28 mouse cellular contexts compared by ENCODE assay signal in genomic region chr8:7799221-7799620, GRCm38 (mm10).
DNase-seq lines count a peak whose midpoint lies in the region; ATAC-seq and TF ChIP-seq lines count a peak whose summit lies in the region.
"Had no signal": no experiment of that assay in that cellular context is flagged by ENCODE, and none has a peak within 500 bp of the region (broad histone marks: within the 10 kb centered on the region; RNA-seq: fewer than 3 reads in every experiment).

No protein-coding gene starts in this region.

- no peak overlapping the region for H3K9ac ChIP-seq in embryonic facial prominence, embryonic 11.5 days (replicated peaks; ENCODE audit: low read length)
- no peak overlapping the region for H3K9ac ChIP-seq in kidney, embryonic 15.5 days
- no peak overlapping the region for H3K9ac ChIP-seq in lung, embryonic 14.5 days
- H3K9ac ChIP-seq: embryonic facial prominence, embryonic 15.5 days; heart, embryonic 12.5 days; intestine, embryonic 15.5 days; liver, embryonic 15.5 days; midbrain, embryonic 15.5 days; neural tube, embryonic 12.5 days had no signal

- TF ChIP-seq POLR2A in kidney, adult 2 months (IDR thresholded peaks at IDR 0.05; ENCODE audit: low read depth, low read length), result no peak

- no peak for ATAC-seq in embryonic facial prominence, embryonic 11.5 days (replicated peaks; ENCODE audit: insufficient number of reproducible peaks, low FRiP score, low TSS enrichment, low read depth)
- no peak for ATAC-seq in kidney, embryonic 15.5 days (replicated peaks; ENCODE audit: low FRiP score)
- no peak for ATAC-seq in lung, embryonic 14.5 days (ENCODE audit: insufficient read depth)
- ATAC-seq: forebrain, embryonic 14.5 days; hindbrain, embryonic 16.5 days; intestine, embryonic 15.5 days; midbrain, embryonic 15.5 days; Patski had no signal

- WGBS in embryonic facial prominence, embryonic 11.5 days, result 37% methylated on average over 3 of the region's 3 CpGs
- WGBS in embryonic facial prominence, embryonic 10.5 days, result 44% methylated on average over 3 of the region's 3 CpGs
- 71% methylated on average over 3 of the region's 3 CpGs for whole genome bisulfite sequencing in kidney, adult 2 months
- 70% methylated on average over 3 of the region's 3 CpGs for WGBS in kidney, embryonic 15.5 days
- 57% methylated on average over 3 of the region's 3 CpGs for WGBS in lung, embryonic 14.5 days

- H3K4me2 ChIP-seq in embryonic facial prominence, embryonic 11.5 days (ENCODE audit: low read depth, low read length), result no peak overlapping the region
- H3K4me2 ChIP-seq in kidney, embryonic 15.5 days, result no peak overlapping the region
- no peak overlapping the region for H3K4me2 ChIP-seq in lung, embryonic 14.5 days
- H3K4me2 ChIP-seq: embryonic facial prominence, embryonic 15.5 days; heart, embryonic 12.5 days; intestine, embryonic 15.5 days; liver, embryonic 15.5 days; midbrain, embryonic 15.5 days; neural tube, embryonic 12.5 days had no signal

- no peaks in the 10 kb centered on the region for H3K27me3 ChIP-seq in embryonic facial prominence, embryonic 11.5 days (ENCODE audit: control insufficient read depth, insufficient read depth, low read length)
- H3K27me3 ChIP-seq in embryonic facial prominence, embryonic 10.5 days (replicated peaks; ENCODE audit: low read depth, poor library complexity, severe bottlenecking), result no peaks in the 10 kb centered on the region
- H3K27me3 ChIP-seq in kidney, adult 2 months (replicated peaks; ENCODE audit: control insufficient read depth, insufficient read depth, low read length), result no peaks in the 10 kb centered on the region
- no peaks in the 10 kb centered on the region for H3K27me3 ChIP-seq in kidney, embryonic 15.5 days
- no peaks in the 10 kb centered on the region for H3K27me3 ChIP-seq in lung, embryonic 14.5 days (ENCODE audit: insufficient read depth, low read length)
- H3K27me3 ChIP-seq: CH12.LX; embryonic facial prominence, embryonic 15.5 days; heart, embryonic 12.5 days; intestine, embryonic 15.5 days; liver, embryonic 15.5 days; midbrain, embryonic 15.5 days; neural tube, embryonic 12.5 days; Patski had no signal

- peak; percentile 8 for DNase-seq in embryonic facial prominence, embryonic 11.5 days (ENCODE audit: low spot score)
- DNase-seq in embryonic facial prominence, embryonic 10.5 days (ENCODE audit: low spot score), result no peak
- DNase-seq in kidney, adult 2 months, result peak; percentile 10
- DNase-seq in lung, embryonic 14.5 days, result peak; percentile 22
- no peak for DNase-seq in lung, postnatal 14 days
- DNase-seq in kidney, postnatal 4 days, result peak; percentile 10 to 31
- DNase-seq: adrenal gland, adult 8-10 months; B cell, adult 2 months; cerebellum, adult 9-10 months; gastrocnemius, adult 2 months; heart, postnatal 36 days; liver; right cerebral cortex, postnatal 14 days had no signal

- TF ChIP-seq CTCF in kidney, adult 2 months (conservative IDR thresholded peaks at IDR 0.05; ENCODE audit: insufficient read depth, insufficient read length, low read depth, low read length), result no peak
- TF ChIP-seq CTCF in lung, embryonic 14.5 days (IDR thresholded peaks at IDR 0.05; ENCODE audit: low read depth), result no peak

- H3K36me3 ChIP-seq in embryonic facial prominence, embryonic 11.5 days (replicated peaks; ENCODE audit: control insufficient read depth, insufficient read depth, low read depth, low read length), result no peaks in the 10 kb centered on the region
- H3K36me3 ChIP-seq in embryonic facial prominence, embryonic 10.5 days (replicated peaks), result no peaks in the 10 kb centered on the region
- no peaks in the 10 kb centered on the region for H3K36me3 ChIP-seq in kidney, adult 2 months (ENCODE audit: control insufficient read depth, insufficient read depth, low read length)
- H3K36me3 ChIP-seq in kidney, embryonic 15.5 days, result no peaks in the 10 kb centered on the region
- no peaks in the 10 kb centered on the region for H3K36me3 ChIP-seq in lung, embryonic 14.5 days (ENCODE audit: insufficient read depth)
- H3K36me3 ChIP-seq: embryonic facial prominence, embryonic 15.5 days; G1E; heart, embryonic 12.5 days; intestine, embryonic 15.5 days; limb, embryonic 10.5 days; liver, embryonic 15.5 days; midbrain, embryonic 15.5 days; neural tube, embryonic 12.5 days had no signal

- H3K4me3 ChIP-seq in embryonic facial prominence, embryonic 11.5 days (ENCODE audit: low read depth, low read length), result no peak overlapping the region
- H3K4me3 ChIP-seq in embryonic facial prominence, embryonic 10.5 days, result no peak overlapping the region
- H3K4me3 ChIP-seq in kidney, adult 2 months (ENCODE audit: insufficient read depth, low read depth, low read length), result no peak overlapping the region
- no peak overlapping the region for H3K4me3 ChIP-seq in kidney, embryonic 15.5 days (replicated peaks)
- no peak overlapping the region for H3K4me3 ChIP-seq in lung, embryonic 14.5 days (ENCODE audit: low read depth, low read length)
- H3K4me3 ChIP-seq: embryonic facial prominence, embryonic 15.5 days; gastrocnemius, adult 2 months; heart, embryonic 12.5 days; intestine, embryonic 15.5 days; layer of hippocampus, adult 2 months; limb, embryonic 10.5 days; liver, embryonic 15.5 days; midbrain, embryonic 15.5 days; neural tube, embryonic 12.5 days had no signal

- H3K9me3 ChIP-seq in embryonic facial prominence, embryonic 11.5 days (replicated peaks; ENCODE audit: control insufficient read depth, low read length), result no peaks in the 10 kb centered on the region
- no peaks in the 10 kb centered on the region for H3K9me3 ChIP-seq in embryonic facial prominence, embryonic 10.5 days
- H3K9me3 ChIP-seq in kidney, embryonic 15.5 days (replicated peaks), result no peaks in the 10 kb centered on the region
- H3K9me3 ChIP-seq in lung, embryonic 14.5 days (ENCODE audit: low read depth, low read length), result no peaks in the 10 kb centered on the region
- H3K9me3 ChIP-seq: embryonic facial prominence, embryonic 15.5 days; G1E; heart, embryonic 12.5 days; intestine, embryonic 15.5 days; limb, embryonic 10.5 days; liver, embryonic 15.5 days; midbrain, embryonic 15.5 days; neural tube, embryonic 12.5 days had no signal

- no peak overlapping the region for H3K27ac ChIP-seq in embryonic facial prominence, embryonic 11.5 days (replicated peaks; ENCODE audit: low read depth, low read length)
- H3K27ac ChIP-seq in embryonic facial prominence, embryonic 10.5 days (replicated peaks), result no peak overlapping the region
- H3K27ac ChIP-seq in kidney, adult 2 months (ENCODE audit: insufficient read depth, low read depth, low read length), result no peak overlapping the region
- no peak overlapping the region for H3K27ac ChIP-seq in kidney, embryonic 15.5 days
- no peak overlapping the region for H3K27ac ChIP-seq in lung, embryonic 14.5 days (ENCODE audit: low read depth)
- H3K27ac ChIP-seq: embryonic facial prominence, embryonic 15.5 days; gastrocnemius, adult 2 months; intestine, embryonic 15.5 days; layer of hippocampus, adult 2 months; limb, embryonic 10.5 days; liver, embryonic 15.5 days; macrophage; midbrain, embryonic 15.5 days; neural tube, embryonic 12.5 days had no signal

- no peaks in the 10 kb centered on the region for H3K4me1 ChIP-seq in embryonic facial prominence, embryonic 11.5 days (ENCODE audit: control insufficient read depth, insufficient read depth, low read length)
- no peaks in the 10 kb centered on the region for H3K4me1 ChIP-seq in embryonic facial prominence, embryonic 10.5 days
- no peaks in the 10 kb centered on the region for H3K4me1 ChIP-seq in kidney, adult 2 months (ENCODE audit: control insufficient read depth, insufficient read depth, low read length)
- H3K4me1 ChIP-seq in kidney, embryonic 15.5 days, result no peaks in the 10 kb centered on the region
- H3K4me1 ChIP-seq in lung, embryonic 14.5 days (ENCODE audit: insufficient read depth), result no peaks in the 10 kb centered on the region
- H3K4me1 ChIP-seq: embryonic facial prominence, embryonic 15.5 days; heart, embryonic 12.5 days; intestine, embryonic 15.5 days; limb, embryonic 10.5 days; liver, embryonic 15.5 days; midbrain, embryonic 15.5 days; neural tube, embryonic 12.5 days had no signal

Comparison
In these comparisons a context has a peak if more than half of its experiments do, and no peak if none do; other contexts are left out.
1. DNase-seq: peak in embryonic facial prominence, embryonic 11.5 days (single experiment), kidney, adult 2 months (single experiment), lung, embryonic 14.5 days (single experiment) and kidney, postnatal 4 days (2 of 2); none in embryonic facial prominence, embryonic 10.5 days (single experiment) and lung, postnatal 14 days (single experiment).